Mouse (Mus musculus) intestine, embryonic 15.5 days (tissue): ENCODE measurements at regions not wholly inside any gene's neighbourhood (a gene's known extent, or its start where the extent isn't known, plus 50 kb on each side); places are given as distances from the start of the nearest gene placed in this dataset.
A peak's percentile ranks its signal among the peaks of the same experiment; 100 is the strongest.

Experiments used
- ATAC-seq: fragments of 200-750 bp; cut with Nextera tagmentation; 2 replicates; pipeline ENCODE4 v1.8.0; 2017; ENCODE audit warnings: moderate TSS enrichment, moderate library complexity
- H3K27ac ChIP-seq: fragments of 300-500 bp; sonication (generic); 2 replicates; pipeline ENCODE4 v1.5.1; 2015; ENCODE audit warnings: mild to moderate bottlenecking, inconsistent platforms
- H3K27me3 ChIP-seq: fragments of 300-500 bp; sonication (generic); replicated peaks from 2 replicates; pipeline ENCODE4 v1.6.1; 2015; ENCODE audit warnings: inconsistent platforms
- H3K36me3 ChIP-seq: fragments of 300-500 bp; sonication (generic); 2 replicates; pipeline ENCODE4 v1.6.1; 2015; ENCODE audit warnings: inconsistent platforms
- H3K4me1 ChIP-seq: fragments of 300-500 bp; sonication (generic); replicated peaks from 2 replicates; pipeline ENCODE4 v1.6.1; 2015; ENCODE audit warnings: inconsistent platforms
- H3K4me2 ChIP-seq: fragments of 300-500 bp; sonication (generic); replicated peaks from 2 replicates; pipeline ENCODE4 v1.6.1; 2015; ENCODE audit warnings: mild to moderate bottlenecking, inconsistent platforms
- H3K4me3 ChIP-seq: fragments of 300-500 bp; sonication (generic); replicated peaks from 2 replicates; pipeline ENCODE4 v1.5.1; 2015; ENCODE audit warnings: inconsistent platforms
- H3K9ac ChIP-seq: fragments of 300-500 bp; sonication (generic); 2 replicates; pipeline ENCODE4 v1.6.1; 2015; ENCODE audit warnings: inconsistent platforms
- H3K9me3 ChIP-seq: fragments of 300-500 bp; sonication (generic); 2 replicates; pipeline ENCODE4 v1.6.1; 2016; ENCODE audit warnings: inconsistent platforms
- WGBS: fragments of 180-500 bp; shearing (Covaris S2); methylation state at CpG from one replicate; pipeline ENCODE4 v1.1.7; 2015; 5-methylcytosine and 5-hydroxymethylcytosine counted together

DNA sequence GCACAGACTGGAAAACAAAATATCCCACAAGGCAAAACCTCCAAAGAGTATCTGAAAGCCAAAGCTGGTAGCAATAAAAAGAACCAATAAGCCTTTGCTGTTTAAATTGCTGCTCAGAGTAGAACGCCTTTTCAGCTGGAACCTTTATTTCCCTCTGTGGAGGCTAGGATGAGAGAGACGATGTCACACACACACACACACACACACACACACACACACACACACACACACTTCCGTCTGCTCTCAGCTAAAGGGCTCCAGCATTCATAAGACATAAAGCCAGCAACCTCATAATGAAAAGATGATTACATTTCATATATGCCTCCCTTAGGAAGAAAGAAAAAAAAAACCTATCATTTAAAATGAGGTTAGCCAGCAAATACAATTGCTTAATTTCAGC lies 510.5 kb downstream of the Fat4 start:
- no peak for ATAC-seq
- Histone ChIP-seq H3K9ac (no peak overlapping the region), H3K4me1 (0 out of 2 replicates have a peak, but pooled peaks cover 2% of the 10 kb centered on the region), H3K4me2 (no peak overlapping the region), H3K9me3 (no peaks in the 10 kb centered on the region), H3K36me3 (no peaks in the 10 kb centered on the region), H3K4me3 (no peak overlapping the region), H3K27ac (no peak overlapping the region), H3K27me3 (no peaks in the 10 kb centered on the region)
- 59% methylated on average over 3 of the region's 3 CpGs for WGBS

DNA sequence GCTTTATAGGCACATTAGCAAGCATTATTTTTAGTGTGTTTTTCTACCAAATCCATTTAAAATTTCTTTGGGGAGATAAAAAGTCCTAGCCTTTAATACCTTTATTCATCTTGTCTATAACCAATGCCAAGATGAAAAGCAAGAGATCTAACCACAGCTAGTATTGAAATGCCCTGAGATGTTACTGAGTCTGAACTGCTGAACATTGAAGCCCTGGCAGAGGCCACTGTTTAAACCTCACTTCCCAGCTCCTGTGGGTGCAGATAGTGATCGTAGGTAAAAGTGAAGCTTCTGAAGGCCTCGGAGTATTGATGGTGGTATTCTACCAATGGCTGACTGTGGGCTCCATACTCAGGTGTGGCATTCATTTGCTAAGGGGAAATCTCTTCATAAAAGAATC lies 510.9 kb downstream of the Fat4 start:
- WGBS = 93% methylated on average over 2 of the region's 2 CpGs
- H3K27ac ChIP-seq = no peak overlapping the region
- H3K36me3 ChIP-seq = no peaks in the 10 kb centered on the region
- H3K27me3 ChIP-seq = no peaks in the 10 kb centered on the region
- no peak overlapping the region for H3K4me3 ChIP-seq
- no peak overlapping the region for H3K9ac ChIP-seq
- H3K9me3 ChIP-seq = no peaks in the 10 kb centered on the region
- no peaks in the 10 kb centered on the region for H3K4me1 ChIP-seq
- no peak for ATAC-seq
- H3K4me2 ChIP-seq = no peak overlapping the region

GRCm38 (mm10) chr3:39424778-39425642 lies 538.3 kb downstream of the Fat4 start:
- Histone ChIP-seq H3K4me3 (no peak overlapping the region), H3K36me3 (no peaks in the 10 kb centered on the region), H3K9me3 (no peaks in the 10 kb centered on the region), H3K4me2 (no peak overlapping the region), H3K27me3 (no peaks in the 10 kb centered on the region), H3K9ac (no peak overlapping the region), H3K27ac (no peak overlapping the region), H3K4me1 (no peaks in the 10 kb centered on the region)
- no peak for ATAC-seq
- WGBS = 66% methylated on average over 5 of the region's 5 CpGs

DNA sequence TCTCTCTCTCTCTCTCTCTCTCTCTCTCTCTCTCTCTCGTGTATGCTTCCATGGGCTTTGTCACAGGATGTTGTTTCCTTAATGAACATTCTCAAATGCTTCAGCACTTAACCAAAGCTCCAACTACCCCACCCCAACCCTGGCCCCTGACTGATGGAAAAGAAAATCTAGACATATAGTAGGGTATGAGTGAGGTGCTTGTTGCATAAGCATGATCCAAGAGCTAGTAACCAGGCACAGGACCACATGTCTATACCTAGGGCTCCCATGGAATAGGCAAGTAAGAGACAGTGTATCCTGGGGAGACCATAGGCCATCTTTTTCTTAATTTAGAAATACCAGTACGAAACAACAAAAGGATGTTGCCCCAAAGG lies 538.9 kb downstream of the Fat4 start:
- WGBS = 57% methylated on average over 2 of the region's 2 CpGs
- Histone ChIP-seq H3K9me3 (no peaks in the 10 kb centered on the region), H3K27ac (no peak overlapping the region), H3K4me3 (no peak overlapping the region), H3K9ac (no peak overlapping the region), H3K4me1 (no peaks in the 10 kb centered on the region), H3K36me3 (no peaks in the 10 kb centered on the region), H3K4me2 (no peak overlapping the region), H3K27me3 (no peaks in the 10 kb centered on the region)
- ATAC-seq = no peak

DNA sequence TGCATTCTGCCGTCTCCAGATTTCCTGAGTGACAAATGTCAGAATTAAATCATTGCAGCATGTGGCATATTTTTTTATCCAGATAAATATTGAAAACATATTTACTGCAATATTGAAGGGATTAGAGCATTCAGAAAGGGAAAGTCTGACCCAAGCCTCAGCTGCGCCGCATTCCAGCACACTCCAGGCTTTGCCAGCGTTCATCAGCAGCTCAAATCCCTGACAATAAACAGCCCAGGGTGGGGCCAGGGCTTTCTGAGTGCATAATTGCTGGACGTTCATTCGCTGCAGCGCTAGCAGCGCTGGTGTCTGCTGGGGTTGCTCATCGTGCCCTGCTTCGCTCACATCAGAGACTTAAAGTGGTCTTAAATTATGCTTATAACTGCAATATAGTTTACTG lies 556.6 kb downstream of the Fat4 start:
- peak overlapping the region; percentile 33 for H3K4me2 ChIP-seq
- H3K36me3 ChIP-seq = no peaks in the 10 kb centered on the region
- no peak overlapping the region for H3K27ac ChIP-seq
- no peak for ATAC-seq
- H3K4me3 ChIP-seq = no peak overlapping the region
- H3K9ac ChIP-seq = no peak overlapping the region
- H3K4me1 ChIP-seq = no peaks in the 10 kb centered on the region
- no peaks in the 10 kb centered on the region for H3K9me3 ChIP-seq
- no peaks in the 10 kb centered on the region for H3K27me3 ChIP-seq
- WGBS = 45% methylated on average over 10 of the region's 10 CpGs

DNA sequence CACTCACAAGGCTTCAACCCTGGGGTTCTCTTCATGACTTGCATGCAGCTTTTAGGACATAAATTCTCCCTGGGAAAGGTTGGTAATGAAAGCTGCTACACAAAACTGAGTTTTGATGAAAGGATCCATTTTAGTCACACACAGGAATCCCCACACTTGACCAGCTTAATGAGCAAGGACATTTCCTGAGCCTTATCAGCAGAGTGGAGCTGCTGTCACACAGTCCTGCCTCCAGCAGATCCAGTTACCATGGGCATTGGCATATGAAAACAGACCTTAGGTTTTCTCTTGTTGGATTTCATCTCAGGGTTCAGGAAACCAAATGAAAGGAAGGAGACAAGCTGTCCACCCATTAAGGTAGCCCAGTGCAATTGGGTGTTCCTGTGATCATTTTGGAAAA lies 568.9 kb downstream of the Fat4 start:
- no peaks in the 10 kb centered on the region; the same call in 1 of the 2 replicates for H3K4me1 ChIP-seq
- no peak overlapping the region for H3K9ac ChIP-seq
- no peaks in the 10 kb centered on the region for H3K36me3 ChIP-seq
- ATAC-seq = no peak
- H3K9me3 ChIP-seq = no peaks in the 10 kb centered on the region
- no peaks in the 10 kb centered on the region for H3K27me3 ChIP-seq
- H3K27ac ChIP-seq = no peak overlapping the region
- H3K4me2 ChIP-seq = no peak overlapping the region
- H3K4me3 ChIP-seq = no peak overlapping the region

DNA sequence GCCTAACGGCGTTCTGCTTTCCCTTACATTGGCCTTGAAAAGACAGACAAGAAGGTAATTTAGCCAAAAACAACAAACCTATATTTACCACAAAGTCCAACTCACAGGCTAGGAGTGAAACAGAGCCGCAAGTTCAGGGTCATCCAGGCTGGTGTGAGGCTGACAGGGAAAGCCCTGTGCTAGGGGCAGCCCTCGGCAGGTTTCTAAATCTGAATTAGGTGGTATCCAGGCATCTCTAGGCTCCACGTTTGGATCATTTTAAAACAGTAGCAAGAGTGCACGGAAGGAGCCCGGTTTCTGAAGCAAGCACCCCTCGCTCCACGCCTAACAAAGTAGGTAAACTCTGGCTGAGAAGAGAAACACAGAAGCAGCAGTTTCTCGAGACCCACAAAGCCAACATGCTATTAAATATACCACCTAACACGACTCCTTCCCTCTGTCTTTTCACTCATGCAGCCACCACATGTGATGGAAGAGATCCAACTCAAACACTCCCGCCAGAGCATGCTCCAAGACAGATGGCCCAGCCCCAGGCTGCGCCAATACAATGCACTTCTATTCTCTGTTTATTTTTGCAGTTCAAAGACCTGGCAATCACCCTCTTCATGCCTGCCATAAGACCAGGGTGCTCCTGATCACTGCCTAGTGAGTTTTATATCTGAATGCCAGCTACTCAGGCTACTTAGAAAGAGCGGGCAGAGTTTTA lies 573.6 kb downstream of the Fat4 start:
- WGBS = 66% methylated on average over 14 of the region's 14 CpGs
- no peak for ATAC-seq
- Histone ChIP-seq H3K27me3 (no peaks in the 10 kb centered on the region), H3K27ac (no peak overlapping the region), H3K4me3 (no peak overlapping the region), H3K4me1 (no peaks in the 10 kb centered on the region; the same call in 1 of the 2 replicates), H3K9ac (no peak overlapping the region), H3K4me2 (no peak overlapping the region), H3K9me3 (no peaks in the 10 kb centered on the region), H3K36me3 (no peaks in the 10 kb centered on the region)

DNA sequence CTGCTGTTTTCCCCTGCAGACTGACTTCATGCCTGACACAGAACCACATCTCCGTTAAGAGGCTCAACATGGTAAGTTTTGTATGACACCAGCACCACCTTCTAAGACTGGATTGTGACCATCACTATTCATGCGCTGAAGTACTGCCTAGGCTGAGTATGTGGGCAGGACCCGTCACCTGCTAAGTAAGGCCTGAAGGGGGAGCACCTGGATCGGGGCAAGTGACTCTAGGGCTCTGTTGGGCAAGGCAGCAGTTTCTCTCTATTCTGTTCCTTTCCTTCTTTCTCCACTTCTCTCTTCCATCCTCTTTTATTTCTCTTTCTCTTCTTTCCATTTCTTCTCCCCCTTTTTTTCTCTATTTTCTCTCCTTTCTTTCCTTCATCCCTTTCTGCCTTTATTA lies 574.8 kb downstream of the Fat4 start:
- no peak overlapping the region for H3K27ac ChIP-seq
- H3K27me3 ChIP-seq = no peaks in the 10 kb centered on the region
- H3K9ac ChIP-seq = no peak overlapping the region
- no peaks in the 10 kb centered on the region; the same call in 1 of the 2 replicates for H3K4me1 ChIP-seq
- H3K36me3 ChIP-seq = no peaks in the 10 kb centered on the region
- no peak for ATAC-seq
- no peak overlapping the region for H3K4me3 ChIP-seq
- no peaks in the 10 kb centered on the region for H3K9me3 ChIP-seq
- no peak overlapping the region for H3K4me2 ChIP-seq
- 91% methylated on average over 4 of the region's 4 CpGs for WGBS

DNA sequence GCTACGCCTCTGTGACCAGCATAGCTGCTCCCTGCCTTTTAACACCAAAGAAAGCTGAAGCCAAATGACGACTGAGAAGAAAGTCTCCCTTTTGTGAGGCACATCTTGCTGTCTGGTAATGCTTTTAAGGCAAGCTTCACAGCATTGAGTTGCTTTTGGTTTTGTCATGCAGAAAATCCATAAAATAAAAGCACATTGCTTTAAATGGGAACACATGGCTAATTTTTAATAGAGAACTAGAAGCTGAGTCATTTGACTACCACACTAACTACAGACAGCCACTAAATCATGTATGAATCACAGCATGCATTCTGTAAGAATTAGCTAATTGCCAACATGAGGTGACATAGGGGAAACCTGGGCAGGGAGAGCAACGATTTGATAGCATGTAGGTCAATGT lies 579.1 kb downstream of the Fat4 start:
- Histone ChIP-seq H3K4me1 (no peaks in the 10 kb centered on the region), H3K9ac (no peak overlapping the region), H3K9me3 (no peaks in the 10 kb centered on the region), H3K4me3 (no peak overlapping the region), H3K36me3 (no peaks in the 10 kb centered on the region), H3K27ac (no peak overlapping the region), H3K4me2 (no peak overlapping the region), H3K27me3 (no peaks in the 10 kb centered on the region)
- 80% methylated on average over 3 of the region's 3 CpGs for WGBS
- ATAC-seq = no peak

DNA sequence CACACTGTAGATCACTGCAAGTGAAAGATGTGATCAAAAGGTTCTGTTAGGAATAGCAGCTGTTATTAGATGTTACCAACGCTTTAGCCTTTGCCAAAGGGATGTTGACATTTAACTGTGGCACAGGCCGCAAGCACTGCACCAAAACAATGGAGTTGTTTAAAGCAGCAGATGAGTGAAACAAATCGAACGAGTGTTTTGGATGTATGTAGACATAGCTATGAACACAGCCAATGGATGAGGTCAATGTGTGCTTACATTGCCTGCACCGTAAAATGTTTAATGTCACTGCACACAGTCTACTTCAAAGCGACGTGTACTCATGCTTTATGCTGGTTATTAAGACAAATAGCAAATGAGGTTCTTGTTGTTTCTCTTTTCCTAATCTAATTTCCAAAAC lies 602.7 kb downstream of the Fat4 start:
- no peaks in the 10 kb centered on the region for H3K9me3 ChIP-seq
- no peak overlapping the region for H3K9ac ChIP-seq
- WGBS = 54% methylated on average over 7 of the region's 7 CpGs
- H3K27ac ChIP-seq = no peak overlapping the region
- no peak overlapping the region for H3K4me2 ChIP-seq
- no peaks in the 10 kb centered on the region for H3K36me3 ChIP-seq
- no peaks in the 10 kb centered on the region for H3K27me3 ChIP-seq
- no peak overlapping the region for H3K4me3 ChIP-seq
- no peak for ATAC-seq
- H3K4me1 ChIP-seq = no peaks in the 10 kb centered on the region

DNA sequence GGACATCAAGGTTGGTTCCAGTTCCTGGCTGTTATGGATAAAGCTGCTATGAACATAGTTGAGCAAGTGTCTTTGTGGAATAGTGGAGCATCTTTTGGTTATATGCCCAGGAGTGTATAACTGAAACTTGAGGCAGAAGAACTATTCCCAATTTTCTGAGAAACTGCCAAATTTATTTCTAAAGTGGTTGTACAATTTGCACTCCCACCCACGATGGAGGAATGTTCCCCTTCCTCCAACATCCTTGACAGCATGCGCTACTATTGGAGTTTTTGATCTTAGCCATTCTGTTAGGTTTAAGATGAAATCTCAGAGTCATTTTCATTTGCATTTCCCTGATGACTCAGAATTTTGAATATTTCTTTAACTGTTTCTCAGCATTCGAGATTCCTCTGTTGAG lies 607.6 kb downstream of the Fat4 start:
- no peak overlapping the region for H3K27ac ChIP-seq
- H3K4me1 ChIP-seq = no peaks in the 10 kb centered on the region
- 88% methylated on average over 3 of the region's 3 CpGs for WGBS
- no peak overlapping the region for H3K4me3 ChIP-seq
- ATAC-seq = no peak
- H3K9ac ChIP-seq = no peak overlapping the region
- H3K27me3 ChIP-seq = no peaks in the 10 kb centered on the region
- no peaks in the 10 kb centered on the region for H3K9me3 ChIP-seq
- no peaks in the 10 kb centered on the region for H3K36me3 ChIP-seq
- no peak overlapping the region for H3K4me2 ChIP-seq

DNA sequence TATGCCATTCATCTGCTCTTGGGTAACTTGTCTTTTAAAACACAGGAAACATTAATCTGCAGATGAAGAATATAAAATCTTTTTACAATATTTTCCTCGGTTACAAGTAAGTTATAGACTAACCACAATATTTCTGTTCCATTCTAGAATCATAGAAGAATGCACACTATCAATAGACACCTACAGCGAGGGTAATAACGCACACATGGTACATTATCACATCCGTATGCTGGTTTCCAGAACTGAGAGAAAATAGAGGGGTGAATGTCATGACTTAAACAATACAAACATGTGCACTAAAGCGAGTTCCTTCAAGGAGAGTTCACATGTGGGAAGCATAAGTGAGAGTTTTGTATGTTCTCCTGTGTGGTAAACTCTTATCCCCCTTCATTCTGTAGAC lies 641.3 kb downstream of the Fat4 start:
- Histone ChIP-seq H3K9ac (no peak overlapping the region), H3K27ac (no peak overlapping the region), H3K27me3 (no peaks in the 10 kb centered on the region), H3K4me2 (no peak overlapping the region), H3K9me3 (no peaks in the 10 kb centered on the region), H3K36me3 (no peaks in the 10 kb centered on the region), H3K4me1 (no peaks in the 10 kb centered on the region), H3K4me3 (no peak overlapping the region)
- WGBS = 90% methylated on average over 5 of the region's 5 CpGs
- ATAC-seq = no peak

GRCm38 (mm10) chr3:39537515-39537914 lies 650.8 kb downstream of the Fat4 start:
- Histone ChIP-seq H3K4me1 (no peaks in the 10 kb centered on the region), H3K27ac (no peak overlapping the region), H3K36me3 (no peaks in the 10 kb centered on the region), H3K9me3 (no peaks in the 10 kb centered on the region), H3K4me3 (no peak overlapping the region), H3K4me2 (no peak overlapping the region), H3K9ac (no peak overlapping the region), H3K27me3 (no peaks in the 10 kb centered on the region)
- 81% methylated on average over 2 of the region's 2 CpGs for WGBS
- no peak for ATAC-seq
